Mouse (Mus musculus): ENCODE results near the gene Lrfn1.

GRCm38 (mm10) chr7:28423018-28423417 lies 28.8 kb upstream of the Lrfn1 start:
- TF ChIP-seq EP300 (optimal IDR thresholded peaks at IDR 0.05) = no peak
- TF ChIP-seq CTCF (IDR thresholded peaks at IDR 0.05; ENCODE audit: low read depth) = no peak
